Mouse (Mus musculus) right cerebral cortex, postnatal 14 days (tissue): Measurements from ENCODE around the gene Wdr26.

Experiments used
- DNase-seq: peaks from one replicate; pipeline ENCODE4 v3.0.0; 2022

Wdr26 gene

DNA sequence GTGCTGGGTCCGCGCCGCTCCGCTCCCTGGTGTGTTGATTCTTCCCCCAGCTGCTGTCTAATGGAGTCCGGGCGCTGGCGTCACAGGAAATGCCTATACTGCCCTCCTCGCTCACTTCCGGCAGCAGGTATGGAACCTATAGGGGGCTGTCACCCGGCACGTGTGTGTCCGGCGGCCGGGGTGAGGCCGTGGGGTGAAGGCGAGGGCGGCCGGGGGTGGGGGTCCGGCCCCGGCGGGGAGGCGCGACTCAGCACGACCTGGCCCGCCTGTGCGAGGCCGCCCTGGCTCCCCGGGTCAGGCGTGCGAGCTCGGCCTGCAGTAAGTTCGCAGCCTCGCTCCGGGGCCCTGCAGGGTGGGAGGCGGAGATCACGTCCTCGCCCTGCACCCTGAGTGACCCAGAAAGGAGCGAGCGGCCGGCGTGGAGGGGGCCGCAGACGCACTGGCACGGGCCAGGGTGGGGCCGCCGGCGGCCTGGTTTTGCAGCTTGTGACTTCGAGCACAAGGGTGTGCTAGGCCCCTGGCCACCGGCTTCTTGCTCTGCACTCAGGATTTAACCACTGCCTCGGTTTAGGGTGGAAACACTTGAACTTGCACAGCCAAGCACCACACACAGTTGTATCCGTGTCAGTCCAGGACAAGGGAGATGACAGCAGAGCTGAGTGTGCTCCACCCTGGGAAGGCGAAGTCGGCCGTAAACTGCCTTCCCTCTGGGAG is at the start of gene Wdr26:
Gene Wdr26 (minus strand): TSS at position 82 of the 714 bp plus-strand sequence.
- peak; percentile 82 for DNase-seq

DNA sequence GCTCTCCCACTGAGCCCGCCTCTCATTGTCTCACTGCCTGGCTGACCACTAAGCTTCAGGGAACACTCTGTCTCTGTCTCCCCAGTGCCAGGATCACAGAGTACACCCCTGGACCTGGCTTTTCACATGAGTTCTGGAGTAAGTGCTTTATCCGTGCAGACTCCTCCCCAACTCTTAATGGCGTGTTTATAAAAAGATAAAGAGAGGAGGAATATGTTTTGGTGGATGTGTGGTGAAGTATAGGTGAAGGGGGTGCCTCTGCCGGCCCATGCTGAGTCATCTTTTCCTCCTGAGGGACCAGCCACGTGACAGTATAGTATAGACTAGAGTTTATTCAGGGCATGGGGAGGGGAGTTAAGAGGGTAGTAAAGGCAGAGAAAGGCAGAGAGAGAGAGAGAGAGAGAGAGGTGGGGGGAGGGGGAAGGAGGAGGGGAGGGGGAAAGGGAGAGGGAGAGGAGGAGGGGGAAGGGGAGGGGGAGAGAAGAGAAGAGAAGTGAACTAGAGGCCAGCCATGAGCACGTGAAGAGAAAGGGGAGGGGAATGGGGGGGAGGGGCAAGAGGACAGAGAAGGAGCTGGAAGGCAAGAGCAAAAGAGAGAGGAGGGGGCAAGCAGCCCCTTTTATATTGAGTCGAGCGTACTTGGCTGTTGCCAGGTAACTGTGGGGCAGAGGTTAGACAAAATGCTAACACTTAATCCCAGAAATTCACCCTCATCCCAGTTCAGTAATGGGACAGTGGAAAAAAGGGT is 49.3 kb upstream of the Wdr26 start:
- no peak for DNase-seq

DNA sequence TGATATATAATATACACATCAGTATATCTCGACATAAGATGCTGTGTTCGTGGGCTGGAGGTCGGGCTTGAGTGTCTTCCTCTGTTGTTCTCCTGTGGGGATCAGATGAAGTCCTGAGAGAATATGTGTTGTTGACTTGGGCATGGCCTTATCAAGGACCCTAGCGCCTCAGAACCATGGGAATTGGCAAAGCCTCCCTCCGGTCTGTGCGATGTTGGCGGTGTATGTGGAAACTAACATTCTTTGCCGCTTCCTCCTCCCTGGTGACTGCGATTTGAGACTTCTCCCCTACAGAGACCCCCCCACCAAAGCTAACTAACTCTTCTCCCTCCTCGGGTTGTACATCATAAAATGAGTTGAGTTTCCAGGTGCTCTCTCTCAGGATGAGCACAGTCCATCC is 48.6 kb upstream of the Wdr26 start:
- DNase-seq = no peak

DNA sequence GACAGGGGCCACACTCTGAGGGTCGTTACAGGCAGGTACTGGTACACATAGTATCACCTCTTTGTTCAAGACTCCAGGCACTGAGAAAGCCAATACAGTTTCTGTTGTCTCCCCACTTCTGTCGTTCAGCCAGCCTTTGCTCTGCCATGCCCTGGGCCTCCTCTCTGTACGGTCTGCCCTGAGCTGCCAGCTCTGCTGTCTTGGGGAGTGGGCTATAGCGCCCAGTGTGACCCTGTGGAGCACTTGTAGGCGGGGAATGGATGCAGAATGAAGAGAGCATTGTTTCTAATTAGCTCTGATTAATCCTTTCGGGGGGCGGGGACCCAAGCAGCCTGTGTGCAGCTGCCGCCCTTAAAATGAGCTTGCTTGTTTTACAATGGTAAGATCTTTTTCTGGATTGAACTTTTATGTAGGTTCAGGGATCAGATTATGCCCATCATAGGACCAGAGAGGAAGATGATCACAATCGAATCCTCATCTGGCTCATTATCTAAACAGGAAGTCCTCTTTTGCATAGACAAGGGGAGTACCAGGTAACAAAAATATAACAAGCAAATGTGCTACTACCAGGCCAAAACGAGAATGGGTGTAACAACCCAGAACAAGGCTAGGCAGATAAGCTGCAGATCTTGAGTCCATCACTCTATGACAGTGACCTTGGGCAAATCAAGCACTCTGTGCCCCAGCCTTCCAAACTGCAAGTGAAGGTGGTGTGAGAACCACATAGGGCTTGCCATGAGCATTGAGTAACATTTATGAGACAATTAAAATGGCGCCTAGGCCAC is 48.0 kb upstream of the Wdr26 start:
- no peak for DNase-seq

DNA sequence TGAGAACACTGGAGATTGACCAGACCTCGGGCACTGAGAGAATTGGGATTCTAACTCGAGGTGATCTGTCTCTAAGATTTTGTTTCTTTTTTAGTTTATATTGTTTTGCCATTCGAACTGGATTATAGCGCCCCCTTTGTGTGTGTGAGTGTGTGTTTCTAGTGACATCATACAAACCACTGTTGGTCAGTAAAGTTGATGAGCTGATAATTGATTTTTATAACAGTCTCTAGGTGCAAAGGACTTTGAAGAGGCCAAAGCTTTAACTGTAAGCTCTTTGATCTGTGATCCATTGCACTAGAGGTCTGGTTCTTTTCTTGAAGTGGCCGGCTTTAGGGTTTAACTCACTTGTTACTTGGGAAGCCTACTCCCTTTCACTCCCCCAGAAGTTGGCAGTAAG is 47.3 kb upstream of the Wdr26 start:
- no peak for DNase-seq

DNA sequence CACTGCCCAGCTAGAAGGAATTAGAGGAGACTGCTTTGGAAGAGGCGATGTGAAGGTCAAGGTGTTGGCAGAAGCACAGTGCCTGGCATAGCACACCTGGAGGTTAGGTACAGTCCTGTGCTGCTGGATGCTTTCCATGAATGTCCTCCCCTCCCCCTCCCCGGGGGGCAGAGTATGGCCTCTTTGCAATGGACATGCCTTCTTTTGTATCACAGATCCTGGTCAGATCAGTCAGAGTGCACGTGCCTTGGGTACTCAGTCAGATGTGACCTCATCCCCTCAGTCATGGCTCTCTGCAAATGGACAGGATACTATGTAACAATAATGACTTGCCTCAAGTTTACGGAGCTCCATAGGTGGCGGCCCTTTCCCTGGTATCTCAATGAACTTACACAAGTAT is 46.8 kb upstream of the Wdr26 start:
- DNase-seq = no peak

DNA sequence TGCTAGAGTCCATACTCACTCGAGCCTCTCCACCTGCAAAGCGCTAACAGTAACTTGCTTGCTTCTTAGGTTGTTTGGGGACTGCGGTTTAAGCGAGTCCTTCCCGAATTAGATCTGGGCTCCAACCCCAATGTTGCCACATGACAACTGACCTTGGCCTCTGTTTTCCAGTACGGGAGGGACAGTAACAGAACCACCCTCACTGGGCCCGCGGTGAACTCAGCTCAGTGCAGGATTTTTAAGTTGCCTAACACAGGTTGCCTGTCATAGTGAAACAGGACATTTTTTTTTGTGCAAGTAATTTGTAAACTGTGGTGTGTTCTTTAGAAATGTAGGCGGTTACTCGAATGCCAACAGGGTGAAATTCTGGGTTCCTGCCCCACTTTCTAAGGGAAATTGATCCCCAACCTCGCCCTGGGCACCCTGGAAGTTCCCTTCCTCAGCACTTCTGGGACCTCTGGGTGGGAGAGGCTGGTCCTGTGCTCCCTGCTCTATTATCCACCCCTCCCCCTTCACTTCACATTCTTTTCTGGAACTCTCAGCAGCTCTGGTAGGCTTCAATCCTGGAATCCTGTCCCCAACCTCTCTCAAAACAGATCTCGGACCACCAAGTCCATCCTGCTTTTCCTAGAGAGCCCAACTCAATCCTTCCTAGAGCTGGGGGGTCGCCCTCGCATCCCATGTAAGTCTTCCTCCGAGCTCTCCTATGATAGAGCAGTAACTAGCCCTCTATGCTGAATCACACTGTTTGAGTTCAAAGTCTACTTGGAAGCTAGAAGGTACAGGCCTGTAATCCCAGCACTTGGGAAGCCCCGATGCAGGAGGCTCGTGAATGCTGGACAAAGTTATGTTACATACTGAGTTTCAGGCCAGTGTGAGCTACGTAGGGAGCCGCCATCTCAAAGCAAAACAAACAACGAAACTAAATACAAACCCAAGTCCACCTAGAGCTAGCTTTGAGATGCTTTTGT is 46.1 kb upstream of the Wdr26 start:
- no peak for DNase-seq

DNA sequence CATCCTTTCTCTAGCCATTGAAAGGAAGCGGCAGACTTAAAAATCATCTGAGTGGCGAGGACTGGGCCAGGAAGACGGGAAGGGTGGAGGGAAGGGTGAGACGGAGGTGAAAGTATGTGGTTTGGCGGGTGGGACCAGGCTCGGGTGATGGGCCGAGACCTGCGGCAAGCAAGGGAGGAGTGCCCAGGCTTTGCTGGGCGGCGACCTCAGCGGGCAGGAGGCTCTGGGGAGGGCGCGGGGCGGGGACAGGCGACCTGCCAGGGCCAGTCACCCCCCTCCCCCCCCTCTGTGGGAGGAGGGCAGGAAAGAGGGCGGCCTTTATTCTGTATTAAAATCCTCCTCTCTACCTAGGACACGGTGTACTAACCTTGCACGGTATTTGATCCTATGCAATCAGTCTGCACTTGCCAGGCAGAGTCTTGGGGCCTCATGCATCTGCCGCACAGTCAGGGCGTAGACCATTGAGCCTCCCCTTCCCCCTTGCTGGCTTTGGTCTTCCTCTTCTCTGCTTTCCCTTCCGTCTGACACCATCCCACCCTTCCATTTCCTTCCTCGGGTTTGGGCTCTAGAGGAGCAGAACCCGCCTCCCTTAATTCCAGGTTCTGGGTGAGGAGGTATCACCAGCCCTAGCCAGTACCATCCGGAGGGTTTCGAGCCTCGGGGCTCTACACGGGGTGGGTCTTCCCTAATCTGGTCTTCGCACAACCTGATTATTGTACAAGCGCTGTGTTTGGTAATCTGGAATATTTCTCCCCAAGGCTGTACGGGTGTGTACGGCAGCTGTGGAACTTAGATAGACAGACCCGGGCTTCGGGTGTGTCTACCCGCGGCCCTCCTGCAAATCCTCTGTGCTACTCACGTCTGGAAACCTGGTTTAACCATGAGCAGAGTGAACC is 45.1 kb upstream of the Wdr26 start:
- DNase-seq = no peak

DNA sequence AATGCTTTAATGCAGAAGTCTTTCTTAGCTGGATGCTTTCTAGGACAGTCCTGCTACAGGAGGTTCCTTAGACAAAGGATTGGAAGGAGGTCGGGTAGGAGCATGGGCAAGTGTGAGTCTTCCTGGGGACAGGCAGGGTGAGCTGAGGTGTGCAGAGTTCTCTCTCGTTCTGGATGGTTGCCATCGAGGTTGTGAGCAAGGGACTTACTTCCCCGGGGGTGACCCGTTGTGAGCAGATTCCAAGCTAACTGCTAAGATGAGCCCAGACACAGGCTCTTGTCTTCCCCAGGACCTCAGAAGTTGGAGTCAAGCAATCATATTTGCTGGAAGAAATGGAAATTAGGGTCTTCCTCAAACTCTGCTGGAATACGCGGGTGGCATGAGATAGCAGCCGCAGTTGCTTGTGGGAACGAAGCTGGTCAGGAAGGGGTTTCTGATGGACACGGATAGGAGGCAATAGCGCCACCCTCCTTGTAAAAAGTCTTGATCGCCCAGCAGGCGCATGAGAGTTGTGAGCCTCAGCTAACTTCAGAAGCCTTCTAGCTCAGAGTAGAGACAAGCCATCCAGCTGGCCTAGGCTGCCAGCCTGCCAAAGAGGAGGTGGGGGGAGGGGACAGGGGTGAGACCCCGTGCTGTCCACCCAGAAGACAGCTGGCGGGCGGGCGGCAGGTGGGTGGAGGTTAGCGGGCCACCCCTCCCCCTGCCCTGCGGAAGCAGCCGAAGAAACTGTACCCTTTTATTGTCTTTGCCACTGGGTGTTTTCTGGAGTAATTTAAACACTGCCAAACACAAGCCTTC is 44.3 kb upstream of the Wdr26 start:
- peak; percentile 24 for DNase-seq

DNA sequence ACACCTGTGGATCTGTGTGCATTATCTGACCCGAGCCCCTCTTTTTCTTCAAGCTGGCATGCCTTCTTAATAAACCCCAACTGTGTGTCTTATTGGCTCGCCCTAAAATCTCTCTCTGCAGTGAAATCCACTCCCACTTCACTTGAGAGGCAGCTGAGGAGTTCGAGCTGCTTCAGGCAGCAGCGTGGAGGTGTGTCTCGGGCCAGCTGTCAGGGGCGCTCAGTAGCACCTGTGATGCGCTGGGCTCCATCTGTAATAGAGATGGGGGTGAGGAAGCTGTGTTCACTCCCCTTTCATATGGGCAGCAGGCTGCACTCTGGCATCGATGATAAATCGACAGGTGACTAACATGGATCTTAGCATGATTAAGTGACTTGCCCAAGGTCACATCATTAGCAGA is 43.6 kb upstream of the Wdr26 start:
- DNase-seq = no peak

DNA sequence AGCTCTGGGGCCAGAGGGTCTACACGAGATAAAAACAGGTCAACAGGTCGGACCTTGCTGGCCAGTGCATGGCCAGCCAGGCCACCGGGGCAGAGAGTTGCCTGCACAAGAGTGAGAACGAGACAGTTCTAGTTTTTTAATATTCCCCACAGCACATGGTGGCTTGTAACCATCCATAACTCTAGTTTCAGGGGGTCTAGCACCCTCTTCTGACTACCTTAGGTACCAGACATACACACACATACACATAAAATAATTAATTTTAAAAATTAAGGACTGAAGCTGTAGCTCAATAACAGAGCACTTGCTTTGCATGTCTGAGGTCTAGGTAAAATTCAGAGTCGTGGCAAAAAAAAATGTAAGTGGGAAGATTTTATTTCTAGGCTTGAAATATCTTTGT is 39.8 kb upstream of the Wdr26 start:
- no peak for DNase-seq

DNA sequence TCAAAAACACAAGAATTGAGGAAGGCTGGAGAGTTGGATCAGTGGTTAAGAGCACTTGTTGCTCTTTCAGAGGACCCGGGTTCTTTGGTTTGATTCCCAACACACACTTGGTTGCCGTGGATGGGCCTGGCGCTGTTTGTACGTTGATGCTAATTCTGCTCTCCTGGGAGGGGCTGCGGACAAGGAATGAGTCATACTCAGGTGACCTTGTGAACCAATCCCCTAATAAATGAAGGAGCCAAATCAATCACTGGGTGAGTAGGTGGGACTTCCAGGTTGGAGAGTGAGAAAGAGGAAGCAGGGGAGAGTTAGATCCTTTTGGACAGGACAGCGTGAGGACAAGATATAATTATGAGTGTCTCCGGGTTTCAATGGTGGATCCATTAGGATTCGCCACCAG is 39.2 kb upstream of the Wdr26 start:
- DNase-seq = no peak

DNA sequence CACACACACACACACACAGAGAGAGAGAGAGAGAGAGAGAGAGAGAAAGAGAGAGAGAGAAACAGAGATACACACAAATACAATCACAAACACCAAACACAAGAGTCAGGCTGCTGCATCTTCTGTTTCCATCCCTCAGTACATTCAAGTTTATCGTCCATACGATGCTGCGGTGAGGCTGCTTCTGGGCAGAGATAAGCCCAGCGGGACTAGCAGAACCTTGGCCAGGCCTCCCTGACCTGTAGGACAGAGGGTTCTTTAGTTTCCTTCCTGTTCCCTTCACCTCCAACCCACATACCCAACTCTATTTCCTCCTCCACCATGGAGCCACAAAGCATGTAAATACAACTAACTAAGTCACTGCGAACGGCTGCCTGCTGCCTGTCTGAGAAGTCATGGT is 37.7 kb upstream of the Wdr26 start:
- DNase-seq = no peak

DNA sequence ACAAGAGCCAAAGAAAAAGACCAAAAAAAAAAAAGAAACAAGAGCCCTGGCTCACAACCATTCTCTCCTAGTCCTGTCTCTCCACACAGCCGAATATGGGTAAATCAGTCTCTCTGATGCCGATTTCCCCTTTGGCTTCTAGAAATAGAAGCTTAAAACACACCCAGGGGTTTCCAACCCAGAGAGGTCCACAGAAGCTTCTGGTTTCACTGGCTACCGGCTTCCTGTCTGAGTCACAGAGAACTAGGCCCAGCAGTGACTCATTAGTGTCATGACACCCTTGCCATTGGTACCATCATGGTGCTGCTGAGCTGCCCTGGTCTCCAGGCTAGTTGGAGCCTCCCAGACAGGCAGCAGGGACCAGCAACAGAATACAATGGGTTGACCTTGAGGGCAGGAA is 35.4 kb upstream of the Wdr26 start:
- no peak for DNase-seq

DNA sequence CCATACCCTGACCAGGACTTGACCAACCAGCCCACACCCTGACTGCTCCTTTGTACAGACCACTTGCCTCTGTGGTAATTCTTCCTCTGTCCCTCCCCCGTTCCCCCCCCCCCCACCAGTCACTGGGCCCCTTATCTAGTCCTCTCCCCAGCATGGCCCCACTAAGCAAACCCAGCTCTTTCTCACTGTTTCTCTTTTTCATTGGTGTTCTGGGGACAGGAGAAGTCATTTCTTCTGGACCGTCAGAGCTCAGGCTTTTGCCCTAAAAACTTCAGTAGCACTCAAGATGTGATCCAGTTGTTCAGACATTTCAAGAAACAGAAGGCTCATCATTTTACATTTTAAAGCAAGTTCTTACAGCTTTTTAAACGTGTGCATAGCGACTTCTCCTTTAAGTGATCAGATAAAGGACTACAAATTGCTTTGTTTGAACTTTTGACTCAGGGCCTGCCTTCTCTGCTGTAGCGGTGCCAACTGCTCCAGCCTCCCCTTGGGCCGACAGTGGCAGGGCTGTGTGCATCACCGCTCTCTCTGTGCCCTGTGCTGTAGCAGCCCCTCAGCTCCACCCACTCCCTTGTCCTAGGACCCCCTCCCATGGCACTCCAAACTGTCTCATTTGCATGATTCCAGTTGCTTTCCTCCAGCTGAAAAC is 34.8 kb upstream of the Wdr26 start:
- no peak for DNase-seq

DNA sequence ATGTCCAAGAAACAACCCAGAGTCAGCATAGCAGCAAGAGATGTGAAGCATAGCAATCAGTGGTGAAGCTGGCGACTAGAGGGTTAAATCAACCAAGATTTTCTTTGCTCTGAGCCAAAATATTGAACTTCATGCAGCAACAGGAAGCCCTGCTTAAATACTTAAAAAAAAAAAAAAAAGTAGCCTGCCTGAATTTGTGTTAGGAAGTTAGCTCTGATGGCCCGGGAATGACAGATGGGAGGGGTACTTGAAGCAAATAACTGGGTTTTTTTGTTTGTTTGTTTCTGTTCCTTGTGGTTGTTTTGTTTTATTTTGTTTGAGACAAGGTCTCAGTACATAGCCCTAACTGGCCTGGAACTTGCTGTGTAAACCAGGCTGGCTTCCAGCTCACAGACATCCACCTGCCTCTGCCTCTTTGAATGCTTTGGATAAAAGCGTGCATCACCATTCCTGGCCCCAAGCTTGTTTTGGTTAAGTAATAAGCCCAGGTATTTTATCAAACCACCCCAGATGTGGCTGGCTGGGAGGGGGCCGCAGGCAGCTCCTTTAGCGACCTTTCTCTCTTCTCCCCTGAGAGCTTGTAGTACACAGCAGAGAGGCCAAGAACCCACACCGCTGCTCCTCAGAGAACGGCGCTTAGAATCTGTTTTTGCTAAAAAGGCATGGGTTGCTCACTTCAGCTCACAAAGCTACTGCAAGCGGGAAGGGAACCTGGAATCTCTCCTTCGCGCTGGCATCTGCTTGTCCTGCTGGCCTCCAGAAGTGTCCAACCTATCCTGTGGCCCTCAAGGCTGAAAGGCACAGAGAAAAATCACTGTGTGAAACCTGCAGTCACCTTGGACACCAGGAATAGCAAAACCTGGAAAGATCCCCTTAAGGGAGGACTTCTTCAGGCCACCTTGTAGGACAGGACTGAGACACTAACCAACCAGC is 34.0 kb upstream of the Wdr26 start:
- DNase-seq = no peak

DNA sequence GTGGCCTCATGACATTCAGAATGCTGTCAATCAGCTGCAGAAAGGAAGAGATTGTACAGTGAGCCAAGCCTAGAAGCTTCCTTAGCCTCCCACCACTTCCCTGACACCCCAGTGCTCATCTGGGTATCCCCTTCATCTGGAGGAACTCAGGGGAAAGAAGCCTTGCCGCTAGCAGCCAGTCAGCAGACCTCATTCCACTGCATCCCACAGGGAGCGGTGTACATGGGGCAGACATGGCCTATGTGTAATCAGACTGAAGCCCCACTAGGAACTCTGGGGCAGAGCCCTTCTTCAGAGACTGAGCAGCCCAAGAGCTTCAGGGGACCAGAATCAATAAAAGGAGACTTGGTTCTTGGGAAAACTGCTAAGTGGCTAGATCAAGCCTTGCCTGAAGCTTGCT is 33.3 kb upstream of the Wdr26 start:
- no peak for DNase-seq

DNA sequence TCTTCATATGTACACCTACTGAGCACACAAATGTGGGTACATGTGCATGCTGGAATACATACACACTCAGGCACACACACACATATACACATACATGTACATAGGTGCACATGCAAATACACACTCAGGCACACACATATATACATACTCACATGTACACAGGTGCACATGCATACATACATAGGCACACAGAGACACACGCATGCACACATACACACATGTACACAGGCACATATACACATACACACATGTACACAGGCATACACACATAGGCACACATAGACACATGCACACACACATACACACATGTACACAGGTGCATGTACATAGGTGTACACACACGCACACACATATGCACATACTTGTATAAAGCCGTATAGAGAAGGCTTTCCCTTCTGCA is 29.4 kb upstream of the Wdr26 start:
- no peak for DNase-seq

DNA sequence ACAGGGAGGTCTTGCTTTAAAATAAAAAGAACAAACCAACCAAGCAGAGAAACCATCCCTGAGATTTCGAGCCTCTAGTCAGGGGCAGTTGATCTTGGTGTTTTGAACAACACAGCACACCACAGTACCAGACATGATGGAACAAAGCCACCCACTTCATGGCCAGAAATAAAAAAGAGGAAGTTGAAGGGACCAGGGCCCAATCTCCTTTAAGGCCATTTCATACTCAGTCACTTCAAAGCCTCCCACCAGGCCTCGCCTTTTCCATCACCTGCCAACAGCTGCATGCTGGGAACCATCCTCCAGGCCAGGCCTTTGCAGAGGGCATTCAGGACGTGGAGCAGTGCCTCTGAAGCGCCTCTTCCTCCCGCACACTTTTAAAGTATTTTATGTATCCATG is 25.5 kb upstream of the Wdr26 start:
- no peak for DNase-seq
